Mouse (Mus musculus): ENCODE results near the gene Tmem189. TPM values are rescaled to one million over a fixed set of nuclear protein-coding genes. Genes with fewer than 3 reads are reported as not detected.

The Tmem189 gene
- polyA plus RNA-seq, 1 experiment from 2014 or later: 40.6 TPM

DNA sequence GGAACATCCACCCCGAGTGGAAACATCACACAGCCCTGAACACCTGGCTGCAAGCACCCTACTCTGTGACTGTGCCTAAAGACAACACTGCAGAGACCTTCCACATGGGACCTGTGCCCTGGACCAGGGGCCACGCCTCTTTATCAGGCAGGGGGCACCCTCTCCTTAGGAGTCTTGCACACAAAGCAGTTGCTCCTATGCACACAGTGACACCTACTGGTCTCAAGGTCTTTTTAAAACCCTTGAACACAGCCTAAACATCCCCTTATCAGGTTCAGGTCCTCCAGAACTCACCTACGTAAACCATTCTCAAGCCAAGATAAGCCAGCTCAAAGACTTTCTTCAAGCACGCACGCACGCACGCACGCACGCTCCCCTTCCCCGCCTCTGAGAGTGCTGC is 78.3 kb downstream of the Tmem189 start:
- H3K9ac ChIP-seq (ENCODE audit: low read depth, low read length): no peak overlapping the region
- ATAC-seq (ENCODE audit: low read depth) (peak; percentile 23; the same call in 1 of the 2 replicates), DNase-seq (ENCODE audit: low spot score) (peak; percentile 16)
- H3K4me2 ChIP-seq (ENCODE audit: low read depth, low read length): no peak overlapping the region
- H3K9me3 ChIP-seq (ENCODE audit: control insufficient read depth, low read length): no peaks in the 10 kb centered on the region
- H3K27ac ChIP-seq (replicated peaks; ENCODE audit: low read depth, low read length): no peak overlapping the region
- 92% methylated on average over 10 of the region's 10 CpGs for WGBS
- no peaks in the 10 kb centered on the region for H3K4me1 ChIP-seq (ENCODE audit: control insufficient read depth, insufficient read depth, low read length)
- H3K36me3 ChIP-seq (ENCODE audit: control insufficient read depth, insufficient read depth, low read length): peaks cover 62% of the 10 kb centered on the region
- H3K4me3 ChIP-seq (ENCODE audit: low read depth, low read length): no peak overlapping the region
- H3K27me3 ChIP-seq (replicated peaks; ENCODE audit: control insufficient read depth, insufficient read depth, low read length): no peaks in the 10 kb centered on the region

DNA sequence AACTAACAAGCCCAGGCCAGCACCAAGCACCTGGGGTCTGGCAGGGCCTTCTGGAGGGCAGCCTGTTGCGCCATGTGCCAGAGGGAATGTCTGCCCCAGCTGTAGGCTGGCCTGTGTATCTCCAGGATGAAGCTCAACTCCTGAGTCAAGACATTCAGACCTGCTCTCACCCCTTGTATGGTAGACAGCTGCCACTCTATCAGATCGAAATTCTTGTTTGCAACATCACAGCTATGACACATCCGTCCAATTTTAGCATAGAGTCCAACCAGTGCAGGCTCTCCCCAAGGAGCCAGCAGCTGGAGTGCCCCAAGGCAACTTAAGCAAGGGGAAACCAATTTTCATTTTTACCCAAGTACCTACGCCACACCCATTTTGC is 82.9 kb downstream of the Tmem189 start:
- Histone ChIP-seq H3K4me3 (ENCODE audit: low read depth, low read length) (no peak overlapping the region), H3K27ac (replicated peaks; ENCODE audit: low read depth, low read length) (no peak overlapping the region), H3K9me3 (ENCODE audit: control insufficient read depth, low read length) (no peaks in the 10 kb centered on the region), H3K4me2 (ENCODE audit: low read depth, low read length) (no peak overlapping the region), H3K4me1 (ENCODE audit: control insufficient read depth, insufficient read depth, low read length) (no peaks in the 10 kb centered on the region; the same call in 1 of the 2 replicates), H3K27me3 (replicated peaks; ENCODE audit: control insufficient read depth, insufficient read depth, low read length) (no peaks in the 10 kb centered on the region), H3K36me3 (ENCODE audit: control insufficient read depth, insufficient read depth, low read length) (peaks cover 30% of the 10 kb centered on the region), H3K9ac (ENCODE audit: low read depth, low read length) (no peak overlapping the region)
- WGBS: 75% methylated on average over 4 of the region's 4 CpGs
- DNase-seq (ENCODE audit: low spot score) (no peak), ATAC-seq (ENCODE audit: low read depth) (peak; percentile 6; the same call in 1 of the 2 replicates)

DNA sequence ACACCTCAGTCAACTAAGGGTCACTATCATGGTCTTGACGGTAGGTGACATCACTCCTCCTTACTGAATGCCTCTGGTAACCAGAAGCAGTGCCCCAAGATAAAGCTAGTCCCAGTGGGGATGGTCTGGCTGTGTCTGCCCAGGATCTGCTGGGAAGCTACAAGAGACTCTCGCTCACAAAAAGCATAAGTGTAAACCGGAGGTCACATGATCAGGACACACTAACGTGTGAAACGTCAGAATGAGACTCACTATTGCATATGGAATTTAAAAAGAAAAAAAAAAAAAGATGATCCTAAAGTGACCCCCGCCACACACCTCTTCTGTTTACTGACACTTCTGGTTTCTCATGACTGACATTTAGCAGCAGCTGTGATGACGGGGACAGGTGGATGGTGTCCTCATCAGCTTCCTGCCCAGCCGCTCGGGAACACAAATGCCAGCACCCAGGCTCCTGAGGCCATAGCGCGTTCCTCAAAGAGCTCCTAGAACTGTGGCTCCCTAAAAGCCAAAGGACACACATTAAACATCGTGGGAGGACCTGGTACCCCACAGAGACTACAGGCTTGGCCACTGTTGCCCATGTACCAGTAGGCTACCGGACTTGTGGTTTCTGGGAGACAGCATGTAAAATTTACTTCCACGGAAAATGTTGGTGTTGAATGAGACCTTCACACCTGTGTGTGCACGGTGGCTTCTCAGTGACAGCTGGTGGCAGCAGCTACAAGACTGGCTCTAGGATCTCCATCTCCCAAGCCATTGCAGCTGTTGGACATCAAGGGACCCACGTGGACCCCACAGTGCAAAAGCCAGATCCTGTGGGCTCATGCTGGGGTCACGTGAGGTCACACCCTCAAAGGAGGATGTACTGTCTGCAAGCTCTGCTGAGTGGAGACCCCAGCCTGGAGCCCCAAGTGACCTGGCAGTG is 83.5 kb downstream of the Tmem189 start:
- 69% methylated on average over 17 of the region's 17 CpGs for WGBS
- Histone ChIP-seq H3K4me3 (ENCODE audit: low read depth, low read length) (no peak overlapping the region), H3K4me1 (ENCODE audit: control insufficient read depth, insufficient read depth, low read length) (no peaks in the 10 kb centered on the region; the same call in 1 of the 2 replicates), H3K9ac (ENCODE audit: low read depth, low read length) (no peak overlapping the region), H3K4me2 (ENCODE audit: low read depth, low read length) (no peak overlapping the region), H3K36me3 (ENCODE audit: control insufficient read depth, insufficient read depth, low read length) (peaks cover 24% of the 10 kb centered on the region), H3K9me3 (ENCODE audit: control insufficient read depth, low read length) (no peaks in the 10 kb centered on the region), H3K27ac (replicated peaks; ENCODE audit: low read depth, low read length) (no peak overlapping the region), H3K27me3 (replicated peaks; ENCODE audit: control insufficient read depth, insufficient read depth, low read length) (no peaks in the 10 kb centered on the region)
- DNase-seq (ENCODE audit: low spot score) (no peak), ATAC-seq (ENCODE audit: low read depth) (no peak)

DNA sequence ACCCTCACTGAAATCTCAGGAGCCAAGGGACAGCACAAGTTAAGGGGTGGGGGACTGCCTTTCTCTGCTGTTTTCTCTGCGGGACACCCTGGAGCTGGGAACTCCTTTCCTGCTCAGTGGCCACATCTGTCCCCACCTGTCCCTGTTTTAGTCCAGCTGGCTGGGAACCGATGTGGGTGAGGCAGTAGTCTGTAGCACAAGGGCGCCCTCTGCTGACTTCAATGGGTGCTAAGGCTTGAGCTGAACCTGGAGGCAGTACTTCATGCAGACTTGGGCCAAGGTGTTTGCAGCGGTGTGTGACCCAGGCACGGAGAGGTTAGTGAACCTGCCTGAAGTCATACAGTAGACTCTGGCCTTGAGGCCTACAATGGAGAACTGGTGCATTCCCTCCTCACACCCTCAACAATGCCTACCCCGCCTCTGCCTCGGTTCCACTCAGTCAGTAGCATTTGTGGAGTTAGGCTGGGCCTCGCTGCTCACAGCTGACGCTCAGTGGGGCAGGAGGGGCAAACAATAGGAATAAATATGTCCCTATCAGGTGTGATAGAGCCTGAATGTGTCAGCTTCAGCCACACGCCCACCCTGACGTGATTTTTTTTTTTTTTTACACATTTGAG is 84.3 kb downstream of the Tmem189 start:
- Histone ChIP-seq H3K4me3 (ENCODE audit: low read depth, low read length) (no peak overlapping the region), H3K9ac (ENCODE audit: low read depth, low read length) (no peak overlapping the region), H3K27ac (replicated peaks; ENCODE audit: low read depth, low read length) (no peak overlapping the region), H3K4me1 (ENCODE audit: control insufficient read depth, insufficient read depth, low read length) (peaks cover 4% of the 10 kb centered on the region), H3K36me3 (ENCODE audit: control insufficient read depth, insufficient read depth, low read length) (peaks cover 16% of the 10 kb centered on the region), H3K4me2 (ENCODE audit: low read depth, low read length) (no peak overlapping the region), H3K27me3 (replicated peaks; ENCODE audit: control insufficient read depth, insufficient read depth, low read length) (no peaks in the 10 kb centered on the region), H3K9me3 (ENCODE audit: control insufficient read depth, low read length) (no peaks in the 10 kb centered on the region)
- WGBS: 30% methylated on average over 11 of the region's 11 CpGs
- DNase-seq (ENCODE audit: low spot score) (peak; percentile 92), ATAC-seq (ENCODE audit: low read depth) (peak; percentile 80)

DNA sequence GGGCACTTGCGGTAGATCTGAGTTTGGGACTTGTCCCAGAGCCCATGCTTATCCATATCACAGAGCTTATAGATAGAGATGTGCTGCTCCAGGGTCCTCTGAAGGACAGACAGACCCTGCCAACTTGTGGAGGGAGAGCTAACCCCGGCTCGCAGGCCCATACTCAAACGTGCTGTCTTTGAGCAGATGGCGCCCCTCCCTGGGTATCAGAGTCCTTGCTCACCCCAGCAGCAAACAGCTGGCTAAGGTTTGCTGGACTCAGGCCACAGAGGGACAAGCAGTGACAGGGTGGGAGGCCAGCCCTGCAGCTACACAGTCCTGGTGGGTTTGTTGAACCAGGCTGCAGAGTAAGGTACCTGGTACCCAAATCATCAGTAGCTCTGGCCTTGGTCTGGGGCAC is 86.6 kb downstream of the Tmem189 start:
- Histone ChIP-seq H3K4me2 (ENCODE audit: low read depth, low read length) (no peak overlapping the region), H3K9me3 (ENCODE audit: control insufficient read depth, low read length) (no peaks in the 10 kb centered on the region), H3K9ac (ENCODE audit: low read depth, low read length) (no peak overlapping the region), H3K4me3 (ENCODE audit: low read depth, low read length) (no peak overlapping the region), H3K36me3 (ENCODE audit: control insufficient read depth, insufficient read depth, low read length) (peaks cover 3% of the 10 kb centered on the region; the same call in 1 of the 2 replicates), H3K27ac (replicated peaks; ENCODE audit: low read depth, low read length) (no peak overlapping the region), H3K27me3 (replicated peaks; ENCODE audit: control insufficient read depth, insufficient read depth, low read length) (no peaks in the 10 kb centered on the region), H3K4me1 (ENCODE audit: control insufficient read depth, insufficient read depth, low read length) (peaks cover 17% of the 10 kb centered on the region)
- ATAC-seq (ENCODE audit: low read depth): peak; percentile 5; the same call in 1 of the 2 replicates
- DNase-seq (ENCODE audit: low spot score): peak; percentile 55
- 44% methylated on average over 3 of the region's 5 CpGs for WGBS

DNA sequence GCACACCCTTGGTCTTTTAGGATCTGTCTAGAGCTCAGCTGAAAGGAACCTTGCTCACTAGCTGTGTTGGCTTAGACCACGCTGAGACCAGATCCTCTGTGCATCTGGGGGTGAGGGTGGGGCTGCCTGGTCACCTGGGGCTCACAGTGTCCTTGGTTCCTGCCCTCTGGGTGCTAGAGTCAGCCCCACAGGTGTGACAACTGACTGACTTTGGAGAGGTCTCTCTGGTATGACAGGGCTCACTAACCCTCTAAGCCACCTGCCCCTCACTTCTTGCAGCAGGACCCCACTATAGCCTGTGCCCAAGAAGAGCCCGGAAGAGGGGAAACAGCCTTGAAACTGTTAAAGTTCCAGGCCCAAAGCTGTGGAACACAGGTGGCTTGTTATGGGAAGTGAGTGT is 87.3 kb downstream of the Tmem189 start:
- Histone ChIP-seq H3K36me3 (ENCODE audit: control insufficient read depth, insufficient read depth, low read length) (peaks cover 3% of the 10 kb centered on the region; the same call in 1 of the 2 replicates), H3K4me2 (ENCODE audit: low read depth, low read length) (no peak overlapping the region), H3K9me3 (ENCODE audit: control insufficient read depth, low read length) (no peaks in the 10 kb centered on the region), H3K27ac (replicated peaks; ENCODE audit: low read depth, low read length) (no peak overlapping the region), H3K27me3 (replicated peaks; ENCODE audit: control insufficient read depth, insufficient read depth, low read length) (no peaks in the 10 kb centered on the region), H3K4me1 (ENCODE audit: control insufficient read depth, insufficient read depth, low read length) (peaks cover 22% of the 10 kb centered on the region), H3K9ac (ENCODE audit: low read depth, low read length) (no peak overlapping the region), H3K4me3 (ENCODE audit: low read depth, low read length) (no peak overlapping the region)
- DNase-seq (ENCODE audit: low spot score) (no peak), ATAC-seq (ENCODE audit: low read depth) (no peak)
- 75% methylated on average over 2 of the region's 2 CpGs for WGBS

DNA sequence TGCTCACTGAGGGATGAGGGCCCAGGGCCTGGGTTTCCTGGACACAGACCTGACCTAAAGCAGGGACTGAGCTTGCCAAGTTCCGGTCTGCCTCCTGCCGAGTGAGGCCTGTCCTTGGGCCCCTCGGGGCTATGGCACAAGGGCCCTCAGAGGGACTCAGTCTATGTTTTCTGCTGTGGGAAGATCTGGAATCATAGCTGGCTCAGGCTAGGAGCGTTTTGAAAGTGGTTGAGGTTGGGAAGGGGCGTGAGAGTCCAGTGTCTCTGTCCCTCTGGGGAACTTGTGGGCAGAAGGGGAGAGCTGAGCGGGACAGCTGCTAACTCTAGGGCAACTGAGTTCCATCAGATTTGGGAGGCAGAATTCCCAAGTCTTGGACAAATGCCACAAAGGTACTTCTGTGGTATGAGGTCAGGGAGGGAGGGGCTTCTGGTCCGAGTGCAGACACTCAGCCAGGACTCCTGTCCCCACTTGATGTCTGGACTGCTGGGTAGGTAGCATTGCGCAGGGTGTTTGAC is 89.1 kb downstream of the Tmem189 start:
- 0 out of 2 replicates have a peak overlapping the region, but pooled peaks have one; percentile 24 for H3K27ac ChIP-seq (replicated peaks; ENCODE audit: low read depth, low read length)
- H3K36me3 ChIP-seq (ENCODE audit: control insufficient read depth, insufficient read depth, low read length): no peaks in the 10 kb centered on the region
- no peak for DNase-seq (ENCODE audit: low spot score)
- no peaks in the 10 kb centered on the region for H3K9me3 ChIP-seq (ENCODE audit: control insufficient read depth, low read length)
- H3K4me2 ChIP-seq (ENCODE audit: low read depth, low read length): no peak overlapping the region
- no peak overlapping the region for H3K4me3 ChIP-seq (ENCODE audit: low read depth, low read length)
- H3K4me1 ChIP-seq (ENCODE audit: control insufficient read depth, insufficient read depth, low read length): peaks cover 39% of the 10 kb centered on the region
- WGBS: 57% methylated on average over 8 of the region's 8 CpGs
- no peak overlapping the region for H3K9ac ChIP-seq (ENCODE audit: low read depth, low read length)
- ATAC-seq (ENCODE audit: low read depth): no peak
- no peaks in the 10 kb centered on the region for H3K27me3 ChIP-seq (replicated peaks; ENCODE audit: control insufficient read depth, insufficient read depth, low read length)

DNA sequence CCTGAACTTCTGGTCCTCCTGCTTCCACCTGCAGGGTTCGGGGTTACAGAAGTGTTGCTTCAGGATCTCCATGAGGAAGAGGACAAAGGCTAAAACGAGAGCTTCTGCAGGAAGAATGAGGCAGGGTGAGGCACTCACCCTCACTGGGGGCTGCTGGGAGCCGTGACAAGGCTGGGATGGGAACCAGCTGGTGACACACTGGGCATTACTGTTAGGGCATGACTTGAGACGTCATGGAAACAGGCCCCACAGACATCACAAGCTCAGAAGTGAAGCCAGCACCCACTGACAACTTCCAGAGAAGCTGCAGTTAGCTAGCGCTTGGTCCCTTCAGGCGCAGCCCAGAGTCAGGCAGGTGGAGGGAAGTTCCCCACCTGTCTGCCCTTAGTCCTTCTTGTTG is 89.7 kb downstream of the Tmem189 start:
- Histone ChIP-seq H3K27ac (replicated peaks; ENCODE audit: low read depth, low read length) (0 out of 2 replicates have a peak overlapping the region, but pooled peaks have one; percentile 24), H3K9ac (ENCODE audit: low read depth, low read length) (no peak overlapping the region), H3K4me3 (ENCODE audit: low read depth, low read length) (no peak overlapping the region), H3K27me3 (replicated peaks; ENCODE audit: control insufficient read depth, insufficient read depth, low read length) (no peaks in the 10 kb centered on the region), H3K4me2 (ENCODE audit: low read depth, low read length) (no peak overlapping the region), H3K4me1 (ENCODE audit: control insufficient read depth, insufficient read depth, low read length) (peaks cover 44% of the 10 kb centered on the region), H3K9me3 (ENCODE audit: control insufficient read depth, low read length) (no peaks in the 10 kb centered on the region), H3K36me3 (ENCODE audit: control insufficient read depth, insufficient read depth, low read length) (no peaks in the 10 kb centered on the region)
- no peak for DNase-seq (ENCODE audit: low spot score)
- ATAC-seq (ENCODE audit: low read depth): no peak
- WGBS: 62% methylated on average over 6 of the region's 6 CpGs
